Mouse (Mus musculus) ovary, postnatal 14 days (tissue): ENCODE results near the gene Pcyt1a.
A peak's percentile ranks its signal among the peaks of the same experiment; 100 is the strongest.
"Not testable (repeated sequence)": the region's sequence is repeated elsewhere in the genome, so short reads cannot be mapped to it uniquely, and the experiment has no call there.

Source experiments
- DNase-seq: peaks from one replicate; pipeline ENCODE4 v3.0.0; 2022; ENCODE audit warnings: low spot score

Pcyt1a gene

DNA sequence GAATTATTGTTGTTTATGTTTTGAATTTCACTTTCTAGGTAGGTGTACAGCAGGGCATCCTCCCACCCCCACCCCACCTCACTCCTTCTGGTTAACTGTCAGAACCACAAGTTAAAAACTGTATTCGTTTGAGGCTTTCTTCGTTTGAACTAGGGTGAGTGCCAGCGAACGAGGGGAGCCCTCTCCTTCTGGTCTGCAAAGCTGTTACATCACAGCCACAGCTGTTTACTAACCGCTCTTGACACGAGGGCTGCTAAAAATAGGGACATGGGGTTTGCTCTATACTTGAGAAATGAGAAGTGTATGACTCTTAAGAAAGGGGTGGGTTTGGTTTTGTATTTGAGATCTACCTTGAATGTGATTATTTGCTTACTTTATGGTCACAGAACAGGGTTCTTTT is 3.3 kb downstream of the Pcyt1a start:
- DNase-seq: no peak

DNA sequence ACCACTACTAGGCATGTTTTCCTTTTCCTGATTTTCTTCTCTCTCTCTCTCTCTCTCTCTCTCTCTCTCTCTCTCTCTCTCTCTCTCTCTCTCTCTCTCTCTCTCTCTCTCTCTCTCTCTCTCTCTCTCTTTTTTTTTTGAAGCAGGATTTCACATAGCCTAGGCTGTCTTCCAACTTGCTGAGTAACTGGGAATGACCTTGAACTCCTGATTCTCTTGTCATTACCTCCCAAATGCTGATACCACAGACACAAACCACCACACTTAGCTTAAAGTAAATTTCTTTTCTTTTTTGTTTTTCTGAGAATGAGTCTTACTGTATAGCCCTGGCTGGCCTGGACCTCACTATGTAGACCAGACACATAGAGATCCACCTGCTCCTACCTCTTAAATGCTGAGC is 4.0 kb downstream of the Pcyt1a start:
- DNase-seq: no peak

DNA sequence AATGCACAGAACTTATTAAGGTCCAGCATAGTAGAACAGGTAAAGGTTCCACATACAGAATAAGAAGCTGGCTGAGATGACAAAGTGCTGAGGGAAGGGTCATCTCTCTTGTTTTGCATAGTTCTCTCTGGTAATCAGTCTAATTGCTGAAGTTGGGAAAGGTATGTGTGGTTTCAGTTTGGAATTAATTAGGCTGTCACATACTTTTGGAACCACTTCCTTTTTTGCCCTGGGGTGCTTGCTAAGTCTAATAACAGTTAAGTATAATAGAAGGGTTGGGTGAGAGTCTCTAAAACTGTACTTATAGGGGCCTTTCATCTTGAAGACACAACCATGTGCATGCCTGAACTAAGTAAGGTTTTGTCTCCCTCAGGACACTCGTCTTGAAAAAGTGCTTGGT is 5.9 kb downstream of the Pcyt1a start:
- DNase-seq: no peak

DNA sequence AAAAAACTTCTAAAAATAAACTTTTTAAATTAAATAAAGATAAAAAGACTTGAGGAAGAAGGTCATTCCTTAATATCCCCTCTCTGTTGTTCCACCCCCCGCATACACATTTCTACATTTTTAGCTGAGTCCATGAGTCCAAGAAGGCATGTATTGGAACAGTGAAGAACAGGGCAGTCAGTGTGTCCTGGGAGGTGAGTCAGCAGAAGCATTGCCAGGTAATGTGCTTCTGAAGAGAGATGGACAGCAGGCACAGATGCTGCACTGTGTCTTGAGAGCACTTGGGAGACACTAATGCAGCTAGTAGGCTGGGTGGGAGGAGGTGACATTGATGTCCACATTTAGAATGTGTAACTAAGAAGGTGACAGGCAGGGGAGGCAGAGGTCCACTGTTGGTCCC is 6.5 kb downstream of the Pcyt1a start:
- no peak for DNase-seq

DNA sequence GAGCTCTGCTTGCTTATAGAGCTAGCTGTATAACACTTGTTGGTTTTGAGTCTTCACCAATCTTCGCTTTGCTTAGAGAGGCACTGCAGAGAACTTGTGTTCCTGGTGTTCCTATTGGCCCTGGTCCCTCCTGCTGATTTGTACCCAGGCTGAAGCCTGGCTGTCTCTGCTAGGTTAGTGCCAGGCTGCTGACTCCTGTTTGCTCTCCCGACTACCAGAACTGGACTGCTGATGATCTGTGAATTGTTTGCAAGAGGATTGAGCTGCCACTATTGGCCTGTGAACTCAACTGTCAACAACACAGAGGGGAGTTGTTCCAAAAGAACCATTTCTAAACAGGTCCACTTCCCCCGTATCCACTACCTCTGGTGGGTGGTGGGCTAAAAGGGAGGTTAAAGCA is 10.7 kb downstream of the Pcyt1a start:
- no peak for DNase-seq

DNA sequence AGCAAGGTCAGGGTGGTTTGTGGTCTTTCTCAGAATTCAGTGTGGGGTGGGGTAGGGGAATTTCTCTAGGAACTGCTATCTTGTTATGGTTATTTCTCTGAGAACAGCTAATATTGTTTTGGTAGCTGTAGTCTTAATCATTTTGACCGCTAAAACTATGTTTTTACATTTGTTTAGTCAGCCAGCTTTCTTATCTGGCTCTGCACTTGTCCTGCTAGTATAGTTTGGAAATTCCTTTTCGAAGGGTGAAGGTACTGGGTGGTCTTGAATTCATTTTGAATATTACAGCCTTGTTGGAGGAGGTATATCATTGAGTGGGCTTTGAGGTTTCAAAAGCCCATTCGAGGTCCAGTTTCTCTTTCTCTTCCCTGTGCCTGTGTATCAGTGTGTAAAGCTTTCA is 13.9 kb downstream of the Pcyt1a start:
- DNase-seq: not testable (repeated sequence)

DNA sequence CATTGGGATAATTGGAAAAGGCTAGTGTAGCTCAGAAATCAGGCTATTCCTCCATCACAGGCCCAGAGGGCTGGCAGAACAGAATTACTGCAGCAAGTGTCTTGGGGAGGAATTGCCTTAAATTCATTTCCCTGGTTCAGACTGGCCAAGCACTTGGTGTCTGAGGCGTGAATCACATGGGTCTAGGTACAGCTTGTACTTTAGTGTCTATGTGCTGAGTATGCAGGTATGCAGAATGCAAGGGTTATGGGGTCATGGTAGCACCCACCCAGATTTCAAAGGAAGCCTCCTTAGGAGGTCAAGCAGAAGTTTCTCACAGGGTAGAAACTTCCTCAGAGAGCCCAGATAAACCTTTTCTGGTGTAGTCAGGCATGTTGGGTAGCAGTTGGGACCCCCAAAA is 14.8 kb downstream of the Pcyt1a start:
- no peak for DNase-seq

DNA sequence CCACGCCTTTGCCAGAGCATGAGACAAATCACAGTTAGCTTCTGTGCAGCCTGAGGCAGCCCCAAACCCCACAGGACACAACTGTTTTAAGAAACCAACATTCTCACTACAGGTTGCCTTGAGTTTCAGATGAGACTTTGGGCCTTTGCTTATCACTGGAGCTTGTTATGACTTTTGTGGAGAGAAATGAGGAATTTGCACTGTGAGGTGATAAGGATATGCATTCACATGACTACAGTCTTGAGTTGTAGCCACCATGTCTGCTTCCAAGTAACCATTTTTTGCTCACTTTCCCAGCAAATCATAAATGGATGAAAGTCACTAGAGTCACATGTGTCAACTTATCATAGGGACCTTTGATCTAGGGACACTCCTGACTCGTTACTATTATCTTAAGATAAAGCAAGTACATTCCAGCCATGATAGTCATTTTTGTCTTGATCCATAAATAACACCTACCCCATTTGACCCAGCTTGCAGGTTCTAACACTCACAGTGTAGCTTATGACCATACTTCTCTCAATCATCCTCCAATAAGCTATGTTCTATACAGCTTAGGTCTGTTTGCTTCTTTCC is 15.9 kb downstream of the Pcyt1a start:
- no peak for DNase-seq

DNA sequence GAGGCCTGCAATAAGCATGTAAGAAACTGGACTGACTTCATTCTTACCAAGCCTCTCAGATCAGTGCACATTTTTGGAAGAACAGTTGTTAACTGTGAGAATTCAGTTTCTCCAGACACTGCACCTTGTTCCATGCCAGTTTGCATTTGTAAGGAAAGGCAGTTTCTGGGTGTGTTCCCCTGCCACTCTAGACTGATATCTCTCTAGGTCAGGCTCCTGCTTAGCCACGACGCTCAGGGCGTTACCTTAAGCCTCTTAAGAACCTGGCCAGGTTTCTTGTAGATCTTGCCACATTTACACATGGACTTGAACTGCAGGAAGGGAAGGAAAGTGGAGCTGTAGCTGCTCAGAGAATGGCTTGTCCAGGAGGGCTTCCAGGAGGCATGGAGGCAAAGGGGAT is 18.9 kb downstream of the Pcyt1a start:
- DNase-seq: no peak

DNA sequence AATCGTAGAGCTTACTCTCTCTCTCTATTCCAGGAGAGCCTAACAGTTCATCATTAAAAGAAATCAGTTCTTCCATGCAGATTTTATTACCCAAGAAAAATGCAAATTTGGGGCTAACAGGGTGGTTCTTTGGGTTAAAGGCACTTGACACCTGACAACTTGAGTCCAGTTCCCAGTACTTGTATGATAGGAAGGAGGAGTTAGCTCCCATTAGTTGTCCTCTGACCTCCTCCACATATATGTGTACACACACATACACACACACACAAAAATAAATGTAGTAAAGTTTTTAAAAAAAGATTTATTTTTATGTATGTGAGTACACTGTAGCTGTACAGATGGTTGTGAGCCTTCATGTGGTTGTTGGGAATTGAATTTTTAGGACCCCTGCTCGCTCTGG is 19.4 kb downstream of the Pcyt1a start:
- DNase-seq: no peak

DNA sequence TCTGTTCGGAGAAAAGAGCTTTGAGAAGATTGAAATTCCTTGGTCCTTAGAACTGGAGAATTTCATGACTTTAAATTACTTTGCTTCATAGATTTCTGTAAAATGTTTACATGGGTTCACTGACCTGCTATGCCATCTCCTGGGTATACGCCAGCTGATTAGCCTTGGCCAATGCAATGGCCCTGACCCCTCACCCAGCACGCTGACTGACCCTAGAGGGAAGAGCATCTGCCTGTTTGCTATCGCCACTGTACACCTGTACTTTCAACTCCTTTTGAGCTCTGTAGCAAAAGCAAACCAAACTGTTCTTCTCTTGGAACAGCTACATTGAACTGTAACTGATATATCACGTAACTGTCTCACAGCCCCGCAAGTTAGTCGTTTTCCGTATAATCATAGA is 22.4 kb downstream of the Pcyt1a start:
- no peak for DNase-seq

DNA sequence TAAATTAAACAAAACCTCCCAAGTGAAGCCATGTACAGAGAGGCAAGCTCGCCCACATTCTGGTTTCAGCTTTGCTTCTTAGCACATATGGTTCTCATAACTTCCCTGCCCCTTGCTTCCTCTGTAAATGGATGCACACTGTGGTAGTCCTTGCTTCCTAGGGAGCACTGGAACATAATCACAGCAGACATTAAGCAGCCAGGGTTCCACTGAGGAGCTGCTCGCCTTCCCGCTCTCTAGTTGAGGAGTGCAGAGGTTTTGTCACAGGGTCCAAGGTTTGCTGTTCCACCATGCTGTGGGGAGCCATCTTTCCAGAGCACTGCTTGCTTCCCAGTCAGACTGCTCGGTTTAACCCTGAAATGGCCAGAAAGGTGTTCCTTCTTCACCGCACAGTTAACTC is 23.9 kb downstream of the Pcyt1a start:
- no peak for DNase-seq

DNA sequence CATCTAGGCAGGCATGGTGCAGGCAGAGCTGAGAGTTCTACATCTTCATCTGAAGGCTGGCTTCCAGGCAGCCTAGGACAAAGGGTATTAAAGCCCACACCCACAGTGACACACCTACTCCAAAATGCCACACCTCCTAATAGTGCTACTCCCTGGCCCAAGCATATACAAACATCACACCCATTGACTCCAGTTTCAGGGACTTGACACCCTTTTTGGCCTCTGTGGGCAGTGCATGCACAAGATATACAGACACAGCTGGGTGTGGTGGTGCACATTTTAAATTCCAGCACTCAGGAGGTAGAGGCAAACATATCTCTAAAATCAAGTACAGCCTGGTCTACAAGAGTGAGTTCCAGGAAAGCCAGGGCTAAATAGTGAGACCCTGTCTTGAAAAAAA is 25.4 kb downstream of the Pcyt1a start:
- no peak for DNase-seq

DNA sequence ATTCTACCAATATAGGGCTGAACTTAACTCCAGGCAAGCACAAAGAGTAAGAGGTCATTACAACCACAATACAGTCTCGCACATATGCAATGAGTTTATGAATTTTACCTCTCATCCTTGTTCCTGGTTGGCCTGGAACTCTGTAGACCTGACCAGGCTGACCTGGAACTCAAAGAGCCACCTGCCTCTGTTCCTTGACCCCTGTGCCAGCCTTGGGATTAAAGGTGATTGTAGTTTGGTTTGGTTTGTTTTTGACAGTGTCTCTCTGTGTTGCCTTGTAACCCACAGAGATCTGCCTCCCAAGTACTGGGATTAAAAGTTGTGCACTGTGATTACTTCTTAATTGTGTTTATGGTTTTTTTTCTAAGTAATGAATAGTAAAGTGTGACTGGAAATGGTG is 26.0 kb downstream of the Pcyt1a start:
- no peak for DNase-seq

DNA sequence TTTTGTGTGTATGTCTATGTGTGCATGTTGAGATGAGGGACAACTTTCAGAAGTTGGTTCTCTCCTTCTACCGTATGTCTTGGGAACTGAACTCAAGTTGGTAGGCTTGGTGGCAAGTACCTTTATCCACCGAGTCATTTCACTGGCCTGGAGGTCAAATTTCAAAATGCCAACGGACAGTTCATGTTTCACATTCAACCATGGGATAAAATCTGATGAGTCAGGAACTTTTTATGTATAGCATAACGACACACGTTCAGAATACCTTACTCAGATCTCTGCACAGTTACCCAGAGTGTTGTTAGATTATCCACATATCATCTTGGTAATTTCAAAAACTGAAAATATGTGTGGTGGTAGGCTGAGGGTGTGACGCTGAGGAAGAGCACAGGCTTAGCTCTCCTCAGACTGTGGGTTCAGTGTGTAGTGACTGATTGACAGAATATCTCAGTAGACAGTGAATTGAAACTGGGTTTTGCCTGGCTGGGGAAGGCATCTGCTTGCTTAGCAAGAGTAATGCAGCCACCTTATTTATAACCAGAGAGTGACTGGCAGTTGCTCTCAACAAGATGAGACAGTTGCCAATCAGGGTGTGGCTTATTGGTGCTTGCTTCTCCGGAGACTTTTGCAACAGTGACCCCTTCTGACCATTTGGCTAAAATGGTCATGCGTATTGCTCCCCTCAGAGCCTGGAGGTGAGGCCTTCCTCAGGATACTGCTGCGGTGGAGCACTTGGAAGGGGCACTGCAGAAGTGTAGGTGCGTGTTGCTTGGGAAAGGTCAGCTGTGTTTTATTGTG is 27.1 kb downstream of the Pcyt1a start:
- DNase-seq: peak; percentile 26

DNA sequence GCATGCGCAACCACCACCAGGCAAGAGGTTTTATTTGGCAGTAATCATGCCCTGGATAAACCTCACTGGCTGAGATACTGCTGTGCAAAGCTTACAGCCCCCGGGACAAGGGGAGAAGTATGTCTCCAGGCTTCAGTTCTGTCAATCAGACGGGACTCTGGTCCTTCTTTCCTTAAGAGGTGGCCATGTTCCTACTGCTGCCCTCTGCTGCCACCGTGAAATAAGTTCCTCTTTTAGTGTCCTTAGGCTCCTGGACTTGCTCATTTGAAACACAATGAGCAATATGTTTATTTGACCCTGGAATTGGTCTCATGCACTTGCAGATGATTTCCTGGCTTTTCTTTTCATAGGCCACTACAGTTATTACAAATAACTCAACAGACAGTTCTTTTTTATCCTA is 29.8 kb downstream of the Pcyt1a start:
- DNase-seq: no peak

DNA sequence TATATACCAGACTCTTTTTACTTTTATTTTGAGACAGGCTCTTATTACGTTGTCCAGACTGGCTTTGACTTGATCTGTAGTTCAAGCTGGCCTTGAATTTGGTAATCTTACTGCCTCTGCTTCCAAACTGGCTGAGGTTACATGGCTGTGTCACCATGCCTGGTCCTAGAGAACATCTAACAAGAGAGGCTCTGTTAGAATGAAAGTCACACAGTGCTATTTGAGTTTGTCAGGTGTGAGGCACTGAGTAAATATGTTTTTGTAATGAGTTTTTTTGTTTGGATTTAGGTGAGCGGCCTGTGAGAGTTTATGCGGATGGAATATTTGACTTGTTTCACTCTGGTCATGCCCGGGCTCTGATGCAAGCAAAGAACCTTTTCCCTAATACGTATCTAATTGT is 31.0 kb downstream of the Pcyt1a start:
- DNase-seq: no peak

DNA sequence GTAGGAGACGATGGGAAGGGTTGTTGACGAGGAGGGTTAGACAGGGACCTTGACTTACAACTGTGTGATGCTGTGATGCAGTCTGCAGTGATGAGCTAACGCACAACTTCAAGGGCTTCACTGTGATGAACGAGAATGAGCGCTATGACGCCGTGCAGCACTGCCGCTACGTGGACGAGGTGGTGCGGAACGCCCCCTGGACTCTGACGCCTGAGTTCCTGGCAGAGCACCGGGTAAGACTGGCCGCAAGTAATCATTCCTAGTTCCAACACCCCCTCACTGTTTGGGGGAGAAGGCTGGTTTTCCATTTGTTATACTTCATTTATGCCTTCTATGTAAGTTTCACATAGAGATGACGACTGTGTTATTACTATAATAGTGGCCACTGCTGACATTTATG is 32.2 kb downstream of the Pcyt1a start:
- no peak for DNase-seq

DNA sequence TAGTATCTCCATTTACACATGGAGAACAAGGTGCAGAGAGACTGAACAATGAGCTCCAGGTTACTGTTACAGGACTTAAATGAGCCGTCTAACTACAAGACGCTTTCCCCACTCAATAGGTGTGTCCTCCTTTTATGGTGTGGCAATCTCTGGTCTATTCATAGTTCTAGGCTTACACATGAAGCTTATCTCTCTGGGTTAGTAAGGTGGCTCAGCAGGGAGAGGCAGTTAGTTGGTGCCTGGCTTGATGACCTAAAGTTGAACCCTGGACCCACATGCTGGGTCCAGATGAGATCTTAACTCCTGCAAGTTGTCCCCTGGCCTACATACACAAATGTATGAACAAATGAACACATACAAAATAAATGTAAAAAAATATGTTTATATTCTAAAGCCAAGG is 32.7 kb downstream of the Pcyt1a start:
- no peak for DNase-seq

DNA sequence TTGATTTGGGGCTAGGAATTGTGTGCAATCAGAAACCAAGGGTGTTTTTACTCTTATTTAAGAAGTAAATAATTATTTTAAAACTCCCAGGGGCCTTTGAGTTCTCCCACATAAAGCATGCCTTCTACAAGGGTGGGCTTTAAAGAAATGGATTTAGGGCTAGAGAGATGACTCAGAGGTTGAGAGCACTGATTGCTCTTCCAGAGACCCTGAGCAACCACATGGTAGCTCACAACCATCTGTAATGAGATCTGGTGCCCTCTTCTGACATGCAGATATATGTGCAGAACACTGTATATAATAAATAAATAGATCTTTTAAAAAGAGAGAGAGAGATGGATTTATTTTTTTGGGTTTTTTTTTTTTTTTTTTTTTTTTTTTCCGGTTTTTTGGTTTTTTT is 34.2 kb downstream of the Pcyt1a start:
- no peak for DNase-seq

DNA sequence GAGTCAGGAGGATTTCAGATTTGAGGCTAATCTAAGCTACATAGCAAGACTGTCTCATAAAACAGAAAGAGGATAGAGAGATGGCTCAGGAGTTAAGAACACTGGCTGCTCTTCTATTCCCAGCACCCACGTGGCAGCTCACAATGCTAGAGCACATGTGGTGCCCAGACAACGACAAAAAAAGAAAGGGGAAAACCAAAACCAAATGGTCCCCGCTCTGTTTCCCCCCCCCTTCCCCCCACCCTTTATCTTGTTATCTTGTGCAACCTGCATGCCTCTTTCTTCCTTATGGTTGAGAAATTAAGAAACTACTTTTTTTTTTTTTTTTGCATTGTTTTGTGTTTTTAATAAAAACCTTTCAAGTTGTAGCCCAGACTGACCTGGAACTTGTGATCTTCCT is 37.8 kb downstream of the Pcyt1a start:
- DNase-seq: no peak

DNA sequence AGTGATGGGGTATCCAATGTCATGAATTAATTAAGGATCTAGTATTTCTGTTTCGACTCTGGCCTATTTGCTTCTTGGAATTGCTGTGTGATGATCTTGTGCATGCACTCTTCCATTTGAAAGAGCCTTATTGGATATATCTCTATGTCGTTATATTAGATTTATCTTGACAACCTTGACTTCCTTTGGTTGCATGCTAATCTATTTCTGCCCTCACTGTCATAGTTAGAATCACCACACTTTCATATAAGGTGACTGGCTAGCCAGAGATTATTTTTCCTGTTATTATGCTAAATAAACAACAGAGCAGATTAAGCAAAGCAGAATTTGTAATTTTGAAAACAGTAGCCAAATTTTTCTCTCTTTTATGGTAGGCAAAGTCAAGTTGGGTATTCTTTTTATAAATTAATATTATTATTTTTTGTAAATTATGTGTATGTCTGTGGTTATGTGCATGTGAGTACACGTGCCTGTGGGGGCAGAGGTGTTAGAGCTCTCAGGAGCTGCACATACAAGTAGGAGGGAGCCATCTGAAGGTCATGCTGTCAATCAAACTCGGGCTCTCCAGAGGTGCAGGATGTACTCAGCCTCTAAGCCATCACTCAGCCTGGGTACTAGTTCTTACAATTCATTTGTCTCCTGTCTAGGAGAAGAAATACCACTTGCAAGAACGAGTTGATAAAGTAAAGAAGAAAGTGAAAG is 38.8 kb downstream of the Pcyt1a start:
- no peak for DNase-seq

DNA sequence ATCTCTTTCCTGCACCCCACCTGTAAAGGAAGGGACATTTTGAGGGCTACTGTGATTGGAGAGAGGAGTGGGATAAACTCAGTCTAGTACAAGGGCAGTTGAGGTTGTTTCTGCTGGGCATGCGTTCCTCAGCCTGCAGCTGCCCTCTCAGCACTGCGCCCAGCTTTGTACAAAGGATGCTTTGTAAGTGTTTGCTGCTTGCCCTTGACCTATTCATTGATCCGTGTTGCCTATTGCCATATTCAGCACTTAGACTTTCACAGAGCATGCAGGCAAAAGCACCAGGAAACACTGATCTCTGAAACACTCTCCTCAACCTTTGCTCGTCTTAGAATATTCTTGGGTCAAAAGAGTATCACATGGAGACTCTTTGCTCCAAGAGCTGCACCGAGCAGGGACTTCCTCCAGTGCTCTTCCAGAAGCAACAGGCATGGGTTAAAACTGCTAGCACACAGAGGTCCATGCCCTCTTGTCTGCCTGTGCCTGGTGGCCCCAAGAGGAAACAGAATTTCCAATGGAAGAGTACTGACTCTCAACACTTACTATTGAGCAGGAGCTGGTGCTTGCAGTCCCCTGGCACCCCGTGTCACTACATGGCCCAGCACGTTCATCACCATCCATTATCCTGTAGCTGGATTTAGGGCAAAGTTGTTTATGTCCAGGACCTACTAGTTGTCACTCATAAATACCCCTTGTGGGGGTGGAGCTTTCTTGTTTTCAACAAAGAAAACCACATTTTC is 41.7 kb downstream of the Pcyt1a start:
- no peak for DNase-seq
